Mouse (Mus musculus): ENCODE data around the gene Rnps1.

- TF ChIP-seq CTCF (conservative IDR thresholded peaks at IDR 0.05; ENCODE audit: low read length) (no peak), POU5F1 (IDR thresholded peaks at IDR 0.05; ENCODE audit: borderline replicate concordance, low read length) (no peak), NANOG (IDR thresholded peaks at IDR 0.05; ENCODE audit: borderline replicate concordance, low read length) (no peak)
Measured at GRCm38 (mm10) chr17:24474557-24474956, 60.2 kb downstream of the Rnps1 start.

All from E14TG2a.4 (cell line).